10 mouse cellular contexts compared by ENCODE assay signal in the genomic region with DNA sequence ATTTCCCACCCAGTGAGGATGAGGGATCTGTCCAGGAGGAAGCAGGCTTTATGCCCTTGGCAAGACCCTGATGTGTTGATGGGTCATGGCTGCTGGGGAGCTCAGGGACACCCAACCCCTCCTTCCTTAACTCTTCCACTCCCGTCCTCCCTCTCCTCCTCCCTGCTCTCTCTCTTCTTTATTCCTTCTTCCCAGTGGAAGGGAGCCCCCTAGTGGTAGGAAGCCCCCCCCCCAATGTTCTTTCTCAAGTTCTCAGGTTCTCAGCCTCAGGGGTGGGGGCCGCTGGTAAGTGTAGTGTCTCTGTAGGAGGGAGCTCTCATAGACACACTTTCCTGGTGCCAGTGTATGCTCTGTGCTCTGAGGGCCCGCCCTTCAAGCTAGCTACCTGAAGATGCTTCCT.
DNase-seq lines count a peak whose midpoint lies in the region; ATAC-seq lines count a peak whose summit lies in the region.
"Had no signal": no experiment of that assay in that cellular context is flagged by ENCODE, and none has a peak within 500 bp of the region (broad histone marks: within the 10 kb centered on the region; RNA-seq: fewer than 3 reads in every experiment).

No protein-coding gene starts in this region.

- no peak overlapping the region for H3K4me3 ChIP-seq in kidney, embryonic 14.5 days (ENCODE audit: low read length)
- H3K4me3 ChIP-seq: liver, embryonic 15.5 days had no signal

- no peaks in the 10 kb centered on the region for H3K36me3 ChIP-seq in kidney, embryonic 14.5 days (ENCODE audit: control insufficient read depth, insufficient read depth, low read length)
- H3K36me3 ChIP-seq: liver, embryonic 15.5 days had no signal

- peak; percentile 29 for DNase-seq in adrenal gland, postnatal 10 days
- no peak for DNase-seq in adrenal gland, postnatal 4 days (ENCODE audit: low spot score in 2 of 2)
- peak; percentile 6 for DNase-seq in kidney, adult 18-20 months
- DNase-seq in thymus, postnatal 4 days: peak; percentile 25
- no peak for DNase-seq in thymus, postnatal 0 days (ENCODE audit: low spot score)
- no peak for DNase-seq in c-Kit-positive CD71-positive TER-119-positive erythroid progenitor cells, embryonic 14.5 days (ENCODE audit: low spot score)
- no peak for DNase-seq in lung, postnatal 36 days
- DNase-seq: B cell, adult 2 months had no signal

- H3K27ac ChIP-seq in kidney, embryonic 14.5 days (ENCODE audit: low read depth, low read length): no peak overlapping the region
- H3K27ac ChIP-seq: liver, embryonic 15.5 days had no signal

- ATAC-seq in kidney, embryonic 14.5 days (ENCODE audit: low FRiP score, low TSS enrichment): no peak

- no peak overlapping the region for H3K9ac ChIP-seq in kidney, embryonic 14.5 days (ENCODE audit: low read depth, low read length)
- H3K9ac ChIP-seq: liver, embryonic 15.5 days had no signal

- H3K9me3 ChIP-seq in kidney, embryonic 14.5 days (ENCODE audit: control insufficient read depth, low read length): no peaks in the 10 kb centered on the region
- H3K9me3 ChIP-seq: liver, embryonic 15.5 days had no signal

- H3K4me1 ChIP-seq in kidney, embryonic 14.5 days (ENCODE audit: control insufficient read depth, insufficient read depth, low read length): no peaks in the 10 kb centered on the region
- H3K4me1 ChIP-seq: liver, embryonic 15.5 days had no signal

- H3K27me3 ChIP-seq in kidney, embryonic 14.5 days (ENCODE audit: control insufficient read depth, insufficient read depth, low read length): no peaks in the 10 kb centered on the region
- H3K27me3 ChIP-seq: liver, embryonic 15.5 days had no signal

- no peak overlapping the region for H3K4me2 ChIP-seq in kidney, embryonic 14.5 days (replicated peaks; ENCODE audit: low read depth, low read length)
- H3K4me2 ChIP-seq: liver, embryonic 15.5 days had no signal

- 70% methylated on average over 3 of the region's 3 CpGs for WGBS in kidney, embryonic 14.5 days

Comparison
In these comparisons a context has a peak if more than half of its experiments do, and no peak if none do; other contexts are left out.
1. DNase-seq: peak in adrenal gland, postnatal 10 days (single experiment), kidney, adult 18-20 months (single experiment) and thymus, postnatal 4 days (single experiment); none in adrenal gland, postnatal 4 days (0 of 2), thymus, postnatal 0 days (single experiment), c-Kit-positive CD71-positive TER-119-positive erythroid progenitor cells, embryonic 14.5 days (single experiment) and lung, postnatal 36 days (single experiment).